Comparison of ENCODE assay signal across 11 mouse cellular contexts in genomic region chr10:118991213-118991612, GRCm38 (mm10).
DNase-seq lines count a peak whose midpoint lies in the region; ATAC-seq and TF ChIP-seq lines count a peak whose summit lies in the region.
"Had no signal": no experiment of that assay in that cellular context is flagged by ENCODE, and none has a peak within 500 bp of the region (broad histone marks: within the 10 kb centered on the region; RNA-seq: fewer than 3 reads in every experiment).

No protein-coding gene starts in this region.

- no peak for TF ChIP-seq EP300 in heart, postnatal 0 days (IDR thresholded peaks at IDR 0.05; ENCODE audit: low read depth)

- H3K36me3 ChIP-seq in heart, embryonic 10.5 days, result no peaks in the 10 kb centered on the region
- no peaks in the 10 kb centered on the region for H3K36me3 ChIP-seq in heart, postnatal 0 days (replicated peaks; ENCODE audit: control insufficient read depth, insufficient read depth, low read length)
- H3K36me3 ChIP-seq: embryonic facial prominence, embryonic 10.5 days had no signal

- peak; percentile 95 for DNase-seq in heart, adult 11 months
- no peak for DNase-seq in heart, embryonic 10.5 days (ENCODE audit: low spot score)
- DNase-seq in right cerebral cortex, adult 2 months (ENCODE audit: low spot score in 2 of 2), result peak; percentile 63 to 72
- DNase-seq in right cerebral cortex, postnatal 14 days, result no peak
- DNase-seq in heart, postnatal 0 days (ENCODE audit: low spot score), result peak; percentile 27
- peak; percentile 76 for DNase-seq in skeletal muscle tissue, adult 2 months (ENCODE audit: low read depth, low spot score)
- DNase-seq in thymus, postnatal 14 days, result no peak
- no peak for DNase-seq in yolk sac, embryonic 10.5 days (ENCODE audit: low spot score)

- H3K27me3 ChIP-seq in heart, embryonic 10.5 days (ENCODE audit: insufficient read depth, poor library complexity, severe bottlenecking), result no peaks in the 10 kb centered on the region
- H3K27me3 ChIP-seq in heart, postnatal 0 days (ENCODE audit: control insufficient read depth, insufficient read depth, low read length), result no peaks in the 10 kb centered on the region

- 0 out of 2 replicates have a peak overlapping the region, but pooled peaks have one; percentile 23 for H3K4me2 ChIP-seq in heart, postnatal 0 days (ENCODE audit: low read depth, low read length)

- peak; percentile 68 for ATAC-seq in heart, postnatal 0 days (ENCODE audit: insufficient read depth, low read depth)

- WGBS in heart, embryonic 10.5 days, result 60% methylated on average over 7 of the region's 7 CpGs
- 17% methylated on average over 7 of the region's 7 CpGs for WGBS in heart, postnatal 0 days

- no peak overlapping the region for H3K9ac ChIP-seq in heart, postnatal 0 days (replicated peaks; ENCODE audit: low read depth, low read length)

- H3K27ac ChIP-seq in heart, embryonic 10.5 days, result no peak overlapping the region
- H3K27ac ChIP-seq in heart, postnatal 0 days (ENCODE audit: low read depth), result no peak overlapping the region
- H3K27ac ChIP-seq: embryonic facial prominence, embryonic 10.5 days; layer of hippocampus, adult 2 months had no signal

- no peaks in the 10 kb centered on the region for H3K9me3 ChIP-seq in heart, embryonic 10.5 days
- no peaks in the 10 kb centered on the region for H3K9me3 ChIP-seq in heart, postnatal 0 days (replicated peaks; ENCODE audit: control insufficient read depth, low read length)
- H3K9me3 ChIP-seq: embryonic facial prominence, embryonic 10.5 days had no signal

- peaks cover 11% of the 10 kb centered on the region for H3K4me1 ChIP-seq in heart, embryonic 10.5 days
- H3K4me1 ChIP-seq in heart, postnatal 0 days (ENCODE audit: control insufficient read depth, insufficient read depth), result peaks cover 12% of the 10 kb centered on the region; the same call in 1 of the 2 replicates
- H3K4me1 ChIP-seq: embryonic facial prominence, embryonic 10.5 days had no signal

- TF ChIP-seq CTCF in heart, postnatal 0 days (IDR thresholded peaks at IDR 0.05; ENCODE audit: low read depth), result no peak

- H3K4me3 ChIP-seq in heart, embryonic 10.5 days, result no peak overlapping the region
- H3K4me3 ChIP-seq in heart, postnatal 0 days (ENCODE audit: low read depth, low read length), result no peak overlapping the region
- H3K4me3 ChIP-seq: embryonic facial prominence, embryonic 10.5 days; layer of hippocampus, adult 2 months; megakaryocyte, embryonic 14.5 days had no signal

Comparison
In these comparisons a context has a peak if more than half of its experiments do, and no peak if none do; other contexts are left out.
1. DNase-seq: peak in heart, adult 11 months (single experiment), right cerebral cortex, adult 2 months (2 of 2), heart, postnatal 0 days (single experiment) and skeletal muscle tissue, adult 2 months (single experiment); none in heart, embryonic 10.5 days (single experiment), right cerebral cortex, postnatal 14 days (single experiment), thymus, postnatal 14 days (single experiment) and yolk sac, embryonic 10.5 days (single experiment).